Mouse (Mus musculus) G1E (cell line): ENCODE data around the gene Apof.

Experiments
- CTCF ChIP-seq: IDR thresholded peaks from 2 replicates; pipeline ENCODE4 v1.5.1; 2012; ENCODE audit warnings: low read depth, low read length, inconsistent platforms, mixed read lengths
- GATA1 ChIP-seq: IDR thresholded peaks from 2 replicates; pipeline ENCODE4 v1.6.1; 2012; ENCODE audit warnings: borderline replicate concordance, low read length, inconsistent platforms, mixed read lengths
- GATA2 ChIP-seq: IDR thresholded peaks from 2 replicates; pipeline ENCODE4 v1.6.1; 2012; ENCODE audit warnings: low read depth, low read length, inconsistent platforms, borderline replicate concordance
- TAL1 ChIP-seq: conservative IDR thresholded peaks from 2 replicates; pipeline ENCODE4 v1.6.1; 2012; ENCODE audit warnings: low read depth, low read length, inconsistent platforms, mixed read lengths

GRCm38 (mm10) chr10:128283604-128284579 is 15.4 kb downstream of the Apof start:
- no peak for TF ChIP-seq GATA1
- TF ChIP-seq CTCF, result no peak
- TF ChIP-seq GATA2, result no peak
- no peak for TF ChIP-seq TAL1
